Mouse (Mus musculus): Measurements from ENCODE around the gene Ednra.

GRCm38 (mm10) chr8:77725406-77725805, 1.1 kb upstream of the Ednra start:
- TF ChIP-seq CTCF (IDR thresholded peaks at IDR 0.05; ENCODE audit: low read depth) (no peak), EP300 (IDR thresholded peaks at IDR 0.05; ENCODE audit: low read depth) (no peak)
